Mouse (Mus musculus): Measurements from ENCODE around the gene Pid1.

The Pid1 gene

DNA sequence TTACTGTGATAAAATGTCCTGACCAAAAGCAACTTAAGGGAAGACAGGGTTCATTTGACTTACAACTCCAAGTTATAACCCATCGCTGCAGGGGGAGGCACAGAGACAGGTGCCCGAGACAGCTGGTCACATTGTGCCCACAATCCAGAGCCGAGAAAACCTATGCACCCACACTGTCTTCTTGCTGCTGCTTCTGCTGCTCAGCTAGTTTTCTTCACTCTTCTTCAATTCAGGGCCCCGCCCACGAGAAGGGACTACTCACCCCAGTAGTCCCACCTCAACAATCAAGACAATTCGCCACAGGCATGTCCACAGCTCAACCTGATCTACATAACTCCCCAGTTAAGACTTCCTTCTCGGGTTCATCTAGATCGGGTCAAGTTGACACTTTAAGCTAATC lies at the start of gene Pid1:
Pid1 (minus strand) TSS at position 214 of the 400 bp plus-strand sequence.
- no peak for DNase-seq (ENCODE audit: low spot score in 2 of 2)

DNA sequence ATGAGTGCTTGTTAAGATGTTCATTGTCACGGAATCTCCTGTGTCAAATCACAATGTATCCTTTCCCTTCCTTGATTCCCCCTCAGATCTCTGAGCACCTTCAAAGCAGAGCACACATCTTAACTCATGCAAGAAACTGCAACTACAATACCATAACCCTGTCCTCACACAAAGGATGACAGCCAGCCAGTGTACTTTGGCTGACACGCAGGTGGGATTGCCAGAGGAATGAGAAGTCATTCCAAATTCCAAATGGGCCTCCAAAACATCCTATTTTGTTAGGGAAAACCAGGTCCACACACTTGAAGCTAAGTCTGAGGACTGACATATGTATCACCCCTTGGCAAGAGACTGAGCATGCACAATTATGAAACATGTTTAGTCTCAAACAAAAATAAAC lies 45.5 kb upstream of the Pid1 start:
- no peak for DNase-seq (ENCODE audit: low spot score in 2 of 2)

DNA sequence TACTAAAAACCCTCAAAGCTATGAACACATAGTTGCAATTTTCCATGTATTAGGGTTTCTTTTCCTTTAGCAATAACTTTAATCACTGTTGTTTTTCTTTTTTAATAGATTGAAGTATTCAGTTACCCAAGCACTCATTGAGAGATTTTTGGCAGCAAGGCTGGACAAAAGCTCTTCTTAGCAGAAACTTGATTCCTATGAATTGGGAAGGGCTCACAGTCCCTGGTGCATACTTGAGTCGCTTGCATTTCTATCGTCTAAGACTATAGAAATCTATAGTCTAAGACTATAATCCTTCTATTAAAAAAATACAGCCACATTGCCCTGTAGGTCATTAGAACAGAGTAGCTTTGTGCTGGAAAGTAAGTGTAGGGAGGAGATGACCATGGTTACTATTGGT lies 44.9 kb upstream of the Pid1 start:
- DNase-seq (ENCODE audit: low spot score in 2 of 2), result no peak

DNA sequence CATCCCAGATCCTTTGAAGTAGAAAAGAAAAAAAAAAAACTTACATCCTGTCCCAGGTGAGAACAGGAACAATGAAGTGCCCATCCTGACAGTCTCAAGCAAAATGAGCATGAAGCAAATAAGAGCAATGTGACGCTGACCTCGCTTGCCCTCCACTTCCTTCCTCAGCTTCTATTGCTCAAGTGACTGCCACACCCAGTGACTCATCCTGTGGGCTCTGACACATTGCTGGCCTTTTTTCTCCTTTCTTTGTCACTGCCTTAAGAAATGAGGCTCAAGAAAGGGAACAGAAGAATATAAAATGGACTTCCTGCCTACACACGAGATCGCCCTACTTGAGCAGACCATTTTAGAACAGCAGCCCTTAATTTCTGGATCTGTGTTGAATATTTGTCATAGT lies 42.9 kb upstream of the Pid1 start:
- peak; percentile 41 to 66 for DNase-seq (ENCODE audit: low spot score in 2 of 2)

DNA sequence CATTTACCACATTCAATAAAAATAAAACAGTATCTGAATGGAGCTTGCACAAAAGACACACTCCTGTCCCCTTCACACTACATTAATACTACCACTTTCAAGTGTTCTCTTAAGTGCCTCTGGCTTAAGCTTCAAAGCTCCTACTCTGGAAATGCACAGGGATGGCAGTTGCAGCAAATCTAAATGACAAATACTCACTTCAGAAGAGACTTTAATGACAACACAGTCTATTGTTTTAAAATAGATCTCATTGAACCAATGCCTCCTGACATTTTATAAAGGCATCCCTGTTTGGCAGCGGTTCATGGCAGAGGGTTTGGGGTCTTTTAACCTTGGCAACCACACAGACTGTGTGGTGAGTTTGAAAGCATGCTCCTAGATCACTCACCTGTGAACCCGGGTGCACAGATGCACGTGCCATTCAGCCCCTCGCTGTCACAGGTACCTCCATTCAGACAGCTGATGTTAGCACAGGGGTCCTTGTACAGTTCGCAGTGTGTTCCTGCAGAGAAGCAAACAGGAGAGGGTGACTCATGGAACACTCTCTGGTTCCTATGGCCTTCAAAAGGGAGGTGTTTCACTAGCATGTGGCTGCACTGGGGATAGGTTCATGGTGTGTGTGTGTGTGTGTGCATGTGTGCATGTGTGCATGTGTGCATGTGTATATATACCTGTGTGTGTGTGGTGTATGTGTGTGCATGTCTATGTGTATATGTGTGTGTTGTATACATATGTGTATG lies 41.7 kb upstream of the Pid1 start:
- no peak for DNase-seq (ENCODE audit: low spot score in 2 of 2)

DNA sequence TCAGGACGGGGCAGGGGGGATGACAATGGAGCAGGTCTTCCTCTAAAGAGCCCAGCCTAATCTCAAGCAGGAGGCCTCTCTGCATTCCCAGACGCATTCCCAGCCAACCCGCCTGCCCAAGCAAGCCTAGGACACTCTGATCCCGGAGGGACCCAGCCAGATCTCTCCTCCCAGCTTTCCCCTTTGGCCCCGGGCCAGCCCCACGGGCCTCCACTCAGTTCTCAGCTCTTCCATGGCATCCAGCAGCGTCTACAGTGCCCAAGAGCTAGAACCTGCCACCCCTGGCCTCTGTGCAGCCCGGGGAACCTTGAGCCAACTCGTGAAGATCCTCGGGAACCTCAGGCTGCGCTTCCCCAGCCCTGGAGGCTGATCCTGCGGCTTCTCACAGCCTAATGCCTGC lies 40.9 kb upstream of the Pid1 start:
- no peak for DNase-seq (ENCODE audit: low spot score in 2 of 2)

DNA sequence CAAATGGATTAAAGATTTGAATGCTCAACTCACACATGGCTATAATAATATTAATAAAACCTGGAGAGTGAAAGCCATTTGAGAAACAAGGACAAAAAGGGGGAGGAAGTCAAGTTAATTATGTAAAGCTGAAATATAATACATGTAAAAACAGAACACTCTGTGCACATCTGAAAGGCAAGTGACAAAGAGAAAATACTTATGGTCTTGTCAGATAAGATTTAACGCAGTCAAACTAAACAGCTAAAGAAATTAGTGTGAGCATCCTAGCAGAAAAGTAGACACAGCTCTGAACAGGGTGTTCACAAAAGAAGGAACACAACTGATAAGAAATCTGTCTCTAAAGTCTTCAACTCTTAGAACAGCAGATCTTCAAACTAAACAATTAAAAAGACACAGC lies 38.2 kb upstream of the Pid1 start:
- DNase-seq (ENCODE audit: low spot score in 2 of 2), result no peak

DNA sequence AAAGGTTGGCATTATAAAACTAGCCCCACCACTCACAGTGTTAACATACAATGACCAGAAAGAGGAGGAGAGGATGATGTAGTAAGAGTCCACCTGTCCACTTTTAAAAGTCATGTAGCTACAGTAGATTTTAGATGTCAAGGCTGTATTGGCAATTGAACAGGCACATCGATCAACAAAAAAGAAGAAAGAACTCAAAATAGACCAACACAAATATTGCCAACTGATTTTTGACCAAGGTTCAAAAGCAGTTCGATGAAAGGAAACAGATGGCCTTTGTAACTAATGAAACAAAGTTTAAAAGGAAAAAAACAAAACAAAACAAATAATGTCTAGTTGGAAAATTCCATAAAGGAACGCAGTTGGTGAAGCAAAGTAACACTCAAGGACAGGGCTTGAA lies 35.7 kb upstream of the Pid1 start:
- DNase-seq (ENCODE audit: low spot score in 2 of 2), result no peak

DNA sequence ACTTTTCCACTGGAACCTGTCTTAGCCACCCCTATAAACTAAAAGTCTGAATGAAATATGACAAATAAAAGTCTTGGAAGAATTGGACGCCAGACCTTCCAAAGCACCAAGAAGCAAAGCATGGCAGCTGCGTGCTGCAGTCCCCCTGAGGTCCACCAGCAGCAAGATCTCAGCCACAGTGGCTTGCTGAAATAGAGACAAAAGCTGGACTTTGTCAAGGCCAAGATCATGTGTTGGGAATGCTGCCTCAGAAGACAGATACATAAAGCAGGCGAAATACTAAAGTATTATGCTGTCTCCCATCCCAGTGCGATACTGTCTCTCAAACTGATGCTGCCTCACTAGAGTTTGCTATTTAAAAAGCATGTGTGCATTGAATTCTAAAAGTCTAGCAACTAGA lies 35.1 kb upstream of the Pid1 start:
- no peak for DNase-seq (ENCODE audit: low spot score in 2 of 2)

DNA sequence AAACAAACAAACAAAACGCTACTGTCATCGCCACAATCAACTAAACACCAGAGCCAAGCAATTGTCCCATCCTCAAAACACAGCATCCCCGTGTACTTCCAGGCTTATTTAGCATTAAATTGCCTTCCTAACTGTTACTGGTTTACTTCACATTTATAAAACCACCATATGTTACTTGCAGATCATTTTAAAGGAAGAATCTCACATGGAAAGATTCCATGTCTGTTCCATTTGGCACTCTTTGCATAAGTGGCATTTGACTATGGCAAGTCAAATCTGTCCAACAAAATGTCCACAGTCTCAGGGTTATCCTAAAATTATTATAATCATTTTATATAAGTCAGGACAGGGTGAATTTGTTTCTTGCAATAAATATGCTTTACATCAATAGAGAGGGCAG lies 32.8 kb upstream of the Pid1 start:
- DNase-seq (ENCODE audit: low spot score in 2 of 2), result no peak

DNA sequence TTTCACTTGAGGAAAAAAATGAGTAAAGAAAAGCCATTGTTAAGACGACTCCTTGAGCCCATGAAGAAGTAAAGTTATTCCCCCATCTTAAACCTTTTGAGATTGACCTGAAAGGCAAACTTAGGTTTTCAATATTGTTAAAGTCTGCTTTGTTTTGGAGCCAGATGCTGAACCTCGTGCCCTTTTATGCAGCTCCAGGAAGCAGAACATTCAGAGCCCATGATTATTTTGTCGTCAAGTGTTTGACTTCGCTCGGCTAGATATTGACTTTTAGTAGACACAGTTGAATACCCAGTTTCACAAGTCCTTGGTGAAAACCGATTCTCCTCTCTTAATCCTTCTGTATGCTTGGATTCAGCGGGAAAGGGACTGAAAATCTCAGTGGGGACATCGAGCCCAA lies 31.9 kb upstream of the Pid1 start:
- no peak for DNase-seq (ENCODE audit: low spot score in 2 of 2)

DNA sequence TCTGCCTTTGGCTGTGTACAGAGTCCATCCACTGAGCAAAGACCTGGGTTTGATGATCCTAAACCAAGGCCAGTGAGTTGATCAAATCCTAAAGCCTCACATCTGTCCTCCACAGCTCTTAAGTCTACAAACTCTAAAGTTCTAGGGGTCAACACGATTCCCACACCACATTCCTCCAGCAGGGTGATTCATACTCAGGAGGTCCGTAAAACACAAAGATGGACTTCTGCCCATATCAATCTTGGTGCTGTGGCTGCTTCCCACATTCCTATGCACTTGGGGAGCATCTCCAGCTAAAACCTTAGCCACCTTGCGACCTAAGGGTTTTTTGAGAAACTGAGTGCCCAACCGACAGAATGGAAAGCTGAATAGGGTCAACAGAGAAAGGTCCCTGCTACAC lies 27.0 kb upstream of the Pid1 start:
- no peak for DNase-seq (ENCODE audit: low spot score in 2 of 2)

DNA sequence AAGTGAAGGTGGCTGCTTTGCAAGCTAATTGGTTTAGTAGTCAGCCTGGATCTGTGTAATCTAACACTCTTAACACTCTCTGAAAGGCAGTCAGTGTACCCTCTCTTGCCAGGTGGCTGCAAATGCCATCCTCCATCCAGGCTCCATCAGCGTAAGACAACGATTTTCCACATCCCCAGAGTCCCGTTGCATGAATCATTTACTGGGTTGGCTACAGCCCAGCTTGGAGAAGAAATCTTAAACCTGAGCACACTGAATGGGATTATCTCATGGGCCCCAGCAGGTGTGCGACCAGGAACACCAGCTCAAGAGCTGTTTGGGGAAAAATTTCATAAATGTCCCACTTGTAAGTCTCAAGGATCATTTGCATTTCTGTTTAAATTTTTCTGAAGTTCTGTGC lies 23.6 kb upstream of the Pid1 start:
- DNase-seq (ENCODE audit: low spot score in 2 of 2), result no peak

DNA sequence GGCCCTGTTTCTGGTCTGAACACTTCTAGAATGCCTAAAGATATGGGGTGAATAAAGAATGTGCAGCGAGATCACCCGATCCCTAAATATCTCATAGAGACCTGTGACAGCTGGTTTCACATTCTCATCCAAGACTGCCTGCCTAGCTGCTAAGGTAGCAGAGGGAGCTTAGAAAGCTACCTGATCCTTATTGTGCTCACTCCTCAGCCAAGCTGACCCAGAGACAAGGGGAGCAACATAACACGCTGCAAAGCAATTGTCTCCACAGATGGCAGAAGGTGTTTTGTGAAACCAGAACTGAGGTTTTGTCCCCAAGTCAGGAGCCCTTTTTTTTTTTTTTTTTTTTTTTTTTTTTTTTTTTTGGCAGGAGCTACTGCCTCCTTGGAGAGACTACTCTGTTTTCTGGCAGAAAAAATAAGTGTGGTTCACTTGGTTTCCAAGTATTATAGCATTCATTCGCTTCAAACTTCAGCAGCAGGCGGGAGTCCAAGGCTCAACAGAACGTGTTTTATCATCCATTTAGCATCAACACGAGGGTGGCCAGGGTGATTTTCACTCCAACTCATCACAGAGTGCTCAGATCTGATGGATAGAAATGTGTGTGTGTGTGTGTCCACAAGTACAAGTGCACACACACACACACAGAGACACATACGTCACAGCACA lies 22.6 kb upstream of the Pid1 start:
- no peak for DNase-seq (ENCODE audit: low spot score in 2 of 2)

DNA sequence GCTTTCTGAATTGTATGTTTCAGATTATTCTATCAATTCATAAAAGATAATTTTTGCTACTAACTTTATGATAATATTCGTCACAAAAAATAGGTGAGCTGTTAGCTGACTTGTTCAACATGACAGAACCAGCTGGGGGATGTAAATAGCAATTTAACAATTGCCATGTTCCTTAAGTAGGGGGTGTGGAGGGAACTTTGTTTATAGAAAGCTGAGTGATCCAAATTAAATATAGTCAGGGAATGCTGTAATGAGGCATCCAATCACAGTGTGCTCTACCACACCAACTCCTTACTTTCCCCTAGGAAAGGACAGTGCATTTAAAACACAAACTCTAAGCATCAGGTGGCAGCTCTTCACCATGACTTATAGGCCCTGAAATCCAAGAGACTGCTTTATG lies 18.7 kb upstream of the Pid1 start:
- no peak for DNase-seq (ENCODE audit: low spot score in 2 of 2)

DNA sequence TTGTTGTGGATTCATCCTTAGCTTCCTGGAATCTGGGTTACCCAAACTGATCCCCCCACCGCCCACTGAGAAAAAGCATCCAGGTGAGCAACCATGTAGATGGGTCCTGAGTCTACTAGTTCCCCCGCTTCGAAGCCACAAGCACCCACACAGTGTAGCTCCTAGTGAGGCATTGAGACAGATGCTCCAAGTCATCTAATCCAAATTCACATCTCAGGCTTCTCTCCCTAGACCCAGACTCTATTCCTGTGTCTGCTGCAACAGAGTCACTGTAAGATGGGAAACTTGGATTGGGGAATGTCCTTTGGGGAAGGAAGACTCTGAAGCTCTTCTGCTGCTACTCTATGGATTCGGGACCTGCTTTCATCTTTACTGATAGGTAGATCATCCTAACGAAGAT lies 18.1 kb upstream of the Pid1 start:
- no peak for DNase-seq (ENCODE audit: low spot score in 2 of 2)

DNA sequence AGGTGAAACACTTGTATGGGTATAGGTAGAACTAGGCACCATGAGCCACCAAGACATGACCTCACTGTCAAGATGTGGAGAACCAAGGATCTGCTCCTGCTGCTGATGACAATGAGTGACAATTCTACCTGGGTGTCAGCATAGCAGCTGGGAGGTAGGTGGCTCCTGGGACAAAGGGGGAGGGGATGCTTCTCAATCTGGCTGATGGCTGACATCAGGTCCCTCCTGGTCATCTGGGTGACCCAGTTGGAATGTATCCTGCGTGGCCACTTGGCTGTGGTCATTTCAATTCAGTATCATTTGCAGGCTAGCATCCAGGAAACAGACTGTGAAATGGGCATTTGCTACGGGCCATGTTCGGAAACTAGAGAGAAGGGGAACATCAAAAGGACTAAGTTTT lies 16.9 kb upstream of the Pid1 start:
- DNase-seq (ENCODE audit: low spot score in 2 of 2), result no peak

DNA sequence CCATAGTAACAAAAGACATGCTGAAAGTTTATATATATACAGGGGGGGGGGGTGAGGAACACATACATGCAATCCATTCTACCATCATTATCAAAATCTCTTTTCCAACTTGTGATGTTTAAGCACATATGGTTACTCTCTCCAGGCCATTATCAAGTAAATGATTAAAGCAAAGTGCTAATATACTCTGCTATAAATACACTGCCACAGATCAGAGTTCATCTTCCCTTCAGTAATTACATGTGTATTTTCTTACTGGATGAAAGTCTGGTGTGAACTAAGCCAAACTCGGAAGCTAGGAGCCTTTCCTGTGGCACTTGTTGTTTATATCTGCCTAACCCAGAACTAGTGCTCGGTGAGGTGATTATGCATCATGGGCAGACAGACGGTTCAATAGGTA lies 3.8 kb upstream of the Pid1 start:
- no peak for DNase-seq (ENCODE audit: low spot score in 2 of 2)

DNA sequence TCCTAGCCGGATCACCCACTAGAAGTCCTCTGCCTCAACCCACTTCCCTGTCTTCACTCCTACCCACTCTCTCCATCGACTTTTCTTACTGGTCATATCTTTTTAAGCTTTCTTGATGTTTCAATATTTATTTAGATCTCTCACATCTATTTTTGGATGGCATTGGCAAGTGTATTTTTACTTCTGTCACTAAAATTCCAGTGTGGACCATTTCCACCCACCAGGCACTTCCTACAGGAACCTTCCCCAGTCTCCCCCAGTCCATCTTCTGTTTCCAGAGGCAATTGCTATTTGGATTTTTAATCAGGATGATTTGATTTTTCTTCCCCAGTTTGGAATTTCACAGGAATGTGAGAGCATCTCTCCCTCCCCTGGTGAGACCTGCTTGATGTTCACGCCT lies 2.6 kb upstream of the Pid1 start:
- no peak for DNase-seq (ENCODE audit: low spot score in 2 of 2)

DNA sequence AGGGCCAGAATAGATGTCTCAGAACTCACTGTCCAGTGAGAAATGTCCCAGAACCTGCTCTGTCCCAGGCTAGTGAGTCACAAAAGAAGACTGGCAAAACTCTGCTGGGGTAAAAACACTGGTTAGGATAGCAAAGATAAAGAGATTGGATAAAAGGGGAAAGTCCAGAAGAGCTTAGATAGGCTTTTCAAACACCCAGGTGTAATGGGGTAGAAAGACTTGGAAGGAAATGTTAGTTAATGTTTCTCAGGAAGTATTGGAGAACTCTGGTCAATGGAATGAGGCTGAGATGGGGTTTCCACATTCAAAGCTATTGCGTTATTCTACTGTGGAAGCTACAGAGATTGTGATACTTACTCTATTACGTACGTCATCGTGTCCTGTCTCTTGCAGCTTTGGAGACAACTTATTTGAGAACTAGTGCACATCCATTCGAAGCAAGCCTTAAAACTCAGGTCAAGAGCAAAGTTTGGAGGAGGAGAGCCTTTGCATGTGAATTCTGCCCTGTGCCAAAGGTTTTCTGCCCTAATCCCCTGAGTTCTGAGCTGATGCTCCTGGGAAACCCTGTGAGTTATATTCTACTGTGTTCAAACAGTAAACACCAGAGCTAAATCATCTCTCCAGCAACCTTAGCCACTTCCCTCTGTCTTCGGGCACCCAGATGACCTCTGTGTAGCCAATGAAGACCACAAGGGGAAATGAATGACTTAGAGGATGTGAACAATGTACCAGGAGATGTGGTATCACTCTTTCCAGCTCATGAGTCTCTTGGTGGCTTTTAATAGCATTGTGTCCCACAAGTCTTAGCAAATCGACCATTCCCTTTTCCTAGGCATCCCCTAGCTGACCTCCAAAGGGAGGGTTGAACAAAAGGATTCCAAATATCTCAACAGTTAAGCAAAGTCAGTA lies 1.0 kb downstream of the Pid1 start:
- no peak for DNase-seq (ENCODE audit: low spot score in 2 of 2)

DNA sequence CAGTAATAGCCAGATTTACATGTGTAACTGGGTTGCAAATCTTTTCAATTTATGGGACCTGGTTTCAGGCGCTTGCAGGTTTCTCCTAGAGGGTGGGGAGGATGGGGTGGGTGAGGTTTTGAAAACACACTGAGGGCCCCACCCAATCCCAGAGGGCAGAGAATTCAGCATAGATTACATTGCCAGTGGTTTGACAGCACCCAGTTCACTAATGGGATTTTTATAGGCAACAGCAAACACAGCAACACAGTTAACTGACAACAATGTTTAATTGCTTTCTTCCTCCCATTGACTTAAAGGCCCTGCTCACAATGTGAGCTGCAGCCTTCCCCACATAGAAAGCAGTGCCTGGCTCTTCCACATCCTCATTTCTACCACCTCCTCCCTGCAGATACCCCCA lies 1.8 kb downstream of the Pid1 start:
- no peak for DNase-seq (ENCODE audit: low spot score in 2 of 2)

DNA sequence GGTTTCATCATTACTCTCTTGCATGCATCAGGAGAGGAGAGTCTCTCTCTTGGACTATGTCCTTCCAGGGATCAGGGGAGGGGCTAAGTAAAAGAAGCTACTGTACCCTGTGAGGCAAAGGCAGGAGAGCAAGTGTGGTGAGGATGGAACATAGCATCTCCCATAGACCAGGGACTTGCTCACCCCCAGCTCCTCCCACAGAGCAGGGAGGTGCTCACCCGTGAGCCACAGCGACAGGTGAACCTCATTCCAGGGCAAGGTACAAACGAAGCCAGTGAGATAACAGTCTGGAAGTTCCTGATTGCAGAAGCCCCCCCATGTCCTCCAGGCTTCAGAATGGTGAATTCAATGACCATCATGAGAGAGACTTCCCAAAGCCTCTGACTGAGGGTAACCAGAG lies 2.6 kb downstream of the Pid1 start:
- DNase-seq (ENCODE audit: low spot score in 2 of 2), result no peak
